Mouse (Mus musculus): ENCODE results near the gene Fads1.
"Not testable (repeated sequence)": the region's sequence is repeated elsewhere in the genome, so short reads cannot be mapped to it uniquely, and the experiment has no call there.

Gene Fads1

GRCm38 (mm10) chr19:10182670-10183298 lies at the start of gene Fads1:
TSS of gene Fads1 (plus strand) at chr19:10182888.
- DNase-seq (ENCODE audit: low spot score in 2 of 2) = peak; percentile 79 to 82

GRCm38 (mm10) chr19:10134692-10135091 lies 48.0 kb upstream of the Fads1 start:
- no peak for DNase-seq (ENCODE audit: low spot score in 2 of 2)

GRCm38 (mm10) chr19:10137423-10137822 lies 45.3 kb upstream of the Fads1 start:
- DNase-seq (ENCODE audit: low spot score in 2 of 2) = no peak

GRCm38 (mm10) chr19:10139736-10140135 lies 43.0 kb upstream of the Fads1 start:
- no peak for DNase-seq (ENCODE audit: low spot score in 2 of 2)

- no peak for DNase-seq (ENCODE audit: low spot score in 2 of 2)
These were observed 39.0 kb upstream of the Fads1 start for GRCm38 (mm10) chr19:10143667-10144066.

GRCm38 (mm10) chr19:10144464-10144863 lies 38.2 kb upstream of the Fads1 start:
- no peak for DNase-seq (ENCODE audit: low spot score in 2 of 2)

GRCm38 (mm10) chr19:10148555-10148954 lies 34.1 kb upstream of the Fads1 start:
- DNase-seq (ENCODE audit: low spot score in 2 of 2) = no peak

GRCm38 (mm10) chr19:10149189-10149588 lies 33.5 kb upstream of the Fads1 start:
- DNase-seq (ENCODE audit: low spot score in 2 of 2) = no peak

- DNase-seq (ENCODE audit: low spot score in 2 of 2) = no peak
These were observed 25.0 kb upstream of the Fads1 start for GRCm38 (mm10) chr19:10157725-10158124.

- DNase-seq (ENCODE audit: low spot score in 2 of 2) = no peak
These were observed 18.8 kb upstream of the Fads1 start for GRCm38 (mm10) chr19:10163896-10164295.

- DNase-seq (ENCODE audit: low spot score in 2 of 2) = not testable (repeated sequence)
These were observed 16.8 kb upstream of the Fads1 start for GRCm38 (mm10) chr19:10165928-10166327.

GRCm38 (mm10) chr19:10167112-10167511 lies 15.6 kb upstream of the Fads1 start:
- no peak for DNase-seq (ENCODE audit: low spot score in 2 of 2)

GRCm38 (mm10) chr19:10167951-10168350 lies 14.7 kb upstream of the Fads1 start:
- DNase-seq (ENCODE audit: low spot score in 2 of 2) = no peak

- DNase-seq (ENCODE audit: low spot score in 2 of 2) = no peak
These were observed 14.2 kb upstream of the Fads1 start for GRCm38 (mm10) chr19:10168441-10168840.

GRCm38 (mm10) chr19:10169179-10169578 lies 13.5 kb upstream of the Fads1 start:
- no peak for DNase-seq (ENCODE audit: low spot score in 2 of 2)

GRCm38 (mm10) chr19:10169692-10170330 lies 12.9 kb upstream of the Fads1 start:
- DNase-seq (ENCODE audit: low spot score in 2 of 2) = not testable (repeated sequence)

GRCm38 (mm10) chr19:10170466-10170865 lies 12.2 kb upstream of the Fads1 start:
- DNase-seq (ENCODE audit: low spot score in 2 of 2) = no peak

GRCm38 (mm10) chr19:10171359-10171758 lies 11.3 kb upstream of the Fads1 start:
- DNase-seq (ENCODE audit: low spot score in 2 of 2) = no peak

- no peak for DNase-seq (ENCODE audit: low spot score in 2 of 2)
These were observed 10.8 kb upstream of the Fads1 start for GRCm38 (mm10) chr19:10171846-10172245.

GRCm38 (mm10) chr19:10173116-10173718 lies 9.5 kb upstream of the Fads1 start:
- peak in 1 of 2 experiments; percentile 31 for DNase-seq (ENCODE audit: low spot score in 2 of 2)

GRCm38 (mm10) chr19:10173844-10174539 lies 8.7 kb upstream of the Fads1 start:
- DNase-seq (ENCODE audit: low spot score in 2 of 2) = no peak

GRCm38 (mm10) chr19:10174956-10175355 lies 7.7 kb upstream of the Fads1 start:
- DNase-seq (ENCODE audit: low spot score in 2 of 2) = no peak

All from spleen, postnatal 14 days (tissue).